Mouse (Mus musculus): ENCODE data around the gene Gpx5. TPM values are rescaled to one million over a fixed set of nuclear protein-coding genes. Genes with fewer than 3 reads are reported as not detected.
A peak's percentile ranks its signal among the peaks of the same experiment; 100 is the strongest.

The Gpx5 gene
- polyA plus RNA-seq, 1 experiment from 2014 or later, result not detected

GRCm38 (mm10) chr13:21309788-21310187, 17.3 kb upstream of the Gpx5 start:
- H3K36me3 ChIP-seq, result no peaks in the 10 kb centered on the region
- no peak overlapping the region for H3K4me2 ChIP-seq
- 60% methylated on average over 2 of the region's 2 CpGs for WGBS
- H3K4me3 ChIP-seq, result no peak overlapping the region
- H3K27ac ChIP-seq, result no peak overlapping the region
- no peak for ATAC-seq (ENCODE audit: insufficient number of reproducible peaks, insufficient read depth, low FRiP score, low TSS enrichment, low read depth)
- H3K27me3 ChIP-seq, result no peaks in the 10 kb centered on the region
- H3K9me3 ChIP-seq, result no peaks in the 10 kb centered on the region
- H3K9ac ChIP-seq, result no peak overlapping the region
- no peaks in the 10 kb centered on the region for H3K4me1 ChIP-seq

GRCm38 (mm10) chr13:21304483-21305066, 12.0 kb upstream of the Gpx5 start:
- ATAC-seq (ENCODE audit: insufficient number of reproducible peaks, insufficient read depth, low FRiP score, low TSS enrichment, low read depth), result no peak
- 51% methylated on average over 3 of the region's 3 CpGs for WGBS
- no peaks in the 10 kb centered on the region for H3K27me3 ChIP-seq
- H3K4me1 ChIP-seq, result no peaks in the 10 kb centered on the region
- no peak overlapping the region for H3K27ac ChIP-seq
- H3K4me3 ChIP-seq, result no peak overlapping the region
- no peak overlapping the region for H3K9ac ChIP-seq
- no peak overlapping the region for H3K4me2 ChIP-seq
- H3K9me3 ChIP-seq, result no peaks in the 10 kb centered on the region
- no peaks in the 10 kb centered on the region for H3K36me3 ChIP-seq

GRCm38 (mm10) chr13:21298557-21298956, 6.0 kb upstream of the Gpx5 start:
- WGBS, result 36% methylated on average over 3 of the region's 3 CpGs
- Histone ChIP-seq H3K9ac (no peak overlapping the region), H3K4me1 (no peaks in the 10 kb centered on the region), H3K27me3 (no peaks in the 10 kb centered on the region), H3K4me3 (no peak overlapping the region), H3K36me3 (no peaks in the 10 kb centered on the region), H3K4me2 (no peak overlapping the region), H3K27ac (no peak overlapping the region), H3K9me3 (no peaks in the 10 kb centered on the region)
- ATAC-seq (ENCODE audit: insufficient number of reproducible peaks, insufficient read depth, low FRiP score, low TSS enrichment, low read depth), result no peak

GRCm38 (mm10) chr13:21279559-21279958, 13.0 kb downstream of the Gpx5 start:
- H3K27me3 ChIP-seq, result peaks cover 4% of the 10 kb centered on the region
- under 1% methylated on average over 13 of the region's 13 CpGs for WGBS
- H3K4me3 ChIP-seq, result peak overlapping the region; percentile 57
- H3K4me2 ChIP-seq, result peak overlapping the region; percentile 64
- H3K36me3 ChIP-seq, result no peaks in the 10 kb centered on the region
- no peaks in the 10 kb centered on the region for H3K9me3 ChIP-seq
- no peak for ATAC-seq (ENCODE audit: insufficient number of reproducible peaks, insufficient read depth, low FRiP score, low TSS enrichment, low read depth)
- peak overlapping the region; percentile 62 for H3K9ac ChIP-seq
- H3K27ac ChIP-seq, result no peak overlapping the region
- H3K4me1 ChIP-seq, result peaks cover 4% of the 10 kb centered on the region; the same call in 1 of the 2 replicates

GRCm38 (mm10) chr13:21279076-21279475, 13.5 kb downstream of the Gpx5 start:
- WGBS, result 7% methylated on average over 8 of the region's 8 CpGs
- Histone ChIP-seq H3K4me1 (peaks cover 4% of the 10 kb centered on the region; the same call in 1 of the 2 replicates), H3K27me3 (peaks cover 4% of the 10 kb centered on the region), H3K4me2 (peak overlapping the region; percentile 64), H3K9me3 (no peaks in the 10 kb centered on the region), H3K36me3 (no peaks in the 10 kb centered on the region), H3K9ac (peak overlapping the region; percentile 62), H3K4me3 (peak overlapping the region; percentile 57), H3K27ac (no peak overlapping the region)
- ATAC-seq (ENCODE audit: insufficient number of reproducible peaks, insufficient read depth, low FRiP score, low TSS enrichment, low read depth), result no peak

- no peaks in the 10 kb centered on the region for H3K36me3 ChIP-seq
- no peak for ATAC-seq (ENCODE audit: insufficient number of reproducible peaks, insufficient read depth, low FRiP score, low TSS enrichment, low read depth)
- no peaks in the 10 kb centered on the region for H3K9me3 ChIP-seq
- H3K27me3 ChIP-seq, result peaks cover 7% of the 10 kb centered on the region
- H3K9ac ChIP-seq, result peak overlapping the region; percentile 75
- no peak overlapping the region for H3K27ac ChIP-seq
- H3K4me2 ChIP-seq, result peak overlapping the region; percentile 70
- 2% methylated on average over 9 of the region's 9 CpGs for WGBS
- peaks cover 4% of the 10 kb centered on the region; the same call in 1 of the 2 replicates for H3K4me1 ChIP-seq
- peak overlapping the region; percentile 60 for H3K4me3 ChIP-seq
These were observed 16.0 kb downstream of the Gpx5 start for GRCm38 (mm10) chr13:21276551-21276950.

- no peak overlapping the region for H3K27ac ChIP-seq
- H3K27me3 ChIP-seq, result peaks cover 7% of the 10 kb centered on the region
- peak overlapping the region; percentile 60 for H3K4me3 ChIP-seq
- peak overlapping the region; percentile 70 for H3K4me2 ChIP-seq
- no peaks in the 10 kb centered on the region for H3K9me3 ChIP-seq
- peaks cover 4% of the 10 kb centered on the region; the same call in 1 of the 2 replicates for H3K4me1 ChIP-seq
- H3K9ac ChIP-seq, result peak overlapping the region; percentile 75
- ATAC-seq (ENCODE audit: insufficient number of reproducible peaks, insufficient read depth, low FRiP score, low TSS enrichment, low read depth), result peak; percentile 71; the same call in 1 of the 2 replicates
- WGBS, result under 1% methylated on average over 25 of the region's 25 CpGs
- H3K36me3 ChIP-seq, result no peaks in the 10 kb centered on the region
These were observed 16.5 kb downstream of the Gpx5 start for GRCm38 (mm10) chr13:21275815-21276550.

GRCm38 (mm10) chr13:21275021-21275814, 17.3 kb downstream of the Gpx5 start:
- peak overlapping the region; percentile 70 for H3K4me2 ChIP-seq
- H3K4me3 ChIP-seq, result peak overlapping the region; percentile 60
- ATAC-seq (ENCODE audit: insufficient number of reproducible peaks, insufficient read depth, low FRiP score, low TSS enrichment, low read depth), result no peak
- WGBS, result under 1% methylated on average over 29 of the region's 29 CpGs
- H3K27ac ChIP-seq, result no peak overlapping the region
- H3K9me3 ChIP-seq, result no peaks in the 10 kb centered on the region
- H3K4me1 ChIP-seq, result peaks cover 4% of the 10 kb centered on the region; the same call in 1 of the 2 replicates
- H3K36me3 ChIP-seq, result no peaks in the 10 kb centered on the region
- H3K27me3 ChIP-seq, result peaks cover 7% of the 10 kb centered on the region
- peak overlapping the region; percentile 63 for H3K9ac ChIP-seq

- 6% methylated on average over 1 of the region's 1 CpGs for WGBS
- Histone ChIP-seq H3K4me3 (peak overlapping the region; percentile 20; the same call in 1 of the 2 replicates), H3K4me2 (peak overlapping the region; percentile 37), H3K9me3 (no peaks in the 10 kb centered on the region), H3K27me3 (peaks cover 7% of the 10 kb centered on the region), H3K4me1 (no peaks in the 10 kb centered on the region), H3K27ac (peak overlapping the region; percentile 16; the same call in 1 of the 2 replicates), H3K36me3 (no peaks in the 10 kb centered on the region), H3K9ac (peak overlapping the region; percentile 40; the same call in 1 of the 2 replicates)
- ATAC-seq (ENCODE audit: insufficient number of reproducible peaks, insufficient read depth, low FRiP score, low TSS enrichment, low read depth), result no peak
These were observed 24.3 kb downstream of the Gpx5 start for GRCm38 (mm10) chr13:21268262-21268661.

- H3K4me1 ChIP-seq, result no peaks in the 10 kb centered on the region
- peak overlapping the region; percentile 20; the same call in 1 of the 2 replicates for H3K4me3 ChIP-seq
- H3K9ac ChIP-seq, result no peak overlapping the region
- peaks cover 7% of the 10 kb centered on the region for H3K27me3 ChIP-seq
- peak overlapping the region; percentile 37 for H3K4me2 ChIP-seq
- H3K27ac ChIP-seq, result no peak overlapping the region
- 14% methylated on average over 4 of the region's 4 CpGs for WGBS
- no peaks in the 10 kb centered on the region for H3K36me3 ChIP-seq
- no peak for ATAC-seq (ENCODE audit: insufficient number of reproducible peaks, insufficient read depth, low FRiP score, low TSS enrichment, low read depth)
- no peaks in the 10 kb centered on the region for H3K9me3 ChIP-seq
These were observed 25.0 kb downstream of the Gpx5 start for GRCm38 (mm10) chr13:21267541-21267940.

- Histone ChIP-seq H3K4me1 (no peaks in the 10 kb centered on the region), H3K9ac (no peak overlapping the region), H3K36me3 (no peaks in the 10 kb centered on the region), H3K9me3 (no peaks in the 10 kb centered on the region), H3K4me3 (no peak overlapping the region), H3K4me2 (no peak overlapping the region), H3K27ac (no peak overlapping the region), H3K27me3 (peaks cover 18% of the 10 kb centered on the region)
- 57% methylated on average over 2 of the region's 2 CpGs for WGBS
- ATAC-seq (ENCODE audit: insufficient number of reproducible peaks, insufficient read depth, low FRiP score, low TSS enrichment, low read depth), result no peak
These were observed 26.8 kb downstream of the Gpx5 start for GRCm38 (mm10) chr13:21265736-21266135.
